Mouse (Mus musculus) mature B cell (primary cell): Measurements from ENCODE around the gene Cd44.

Experiments used
- in situ Hi-C: fragments of 300-500 bp; cut with MboI; formaldehyde crosslinking; loops from 2 replicates; pipeline ENCODE4 v1.14.3; 2019

Gene Cd44

GRCm38 (mm10) chr2:102820790-102821189, 80.7 kb downstream of the Cd44 start:
- in situ Hi-C loops = no loop called here

- in situ Hi-C loops = no loop called here
Measured at GRCm38 (mm10) chr2:102820225-102820711, 81.2 kb downstream of the Cd44 start.

- in situ Hi-C loops = no loop called here
Measured at GRCm38 (mm10) chr2:102815289-102815809, 86.1 kb downstream of the Cd44 start.

DNA sequence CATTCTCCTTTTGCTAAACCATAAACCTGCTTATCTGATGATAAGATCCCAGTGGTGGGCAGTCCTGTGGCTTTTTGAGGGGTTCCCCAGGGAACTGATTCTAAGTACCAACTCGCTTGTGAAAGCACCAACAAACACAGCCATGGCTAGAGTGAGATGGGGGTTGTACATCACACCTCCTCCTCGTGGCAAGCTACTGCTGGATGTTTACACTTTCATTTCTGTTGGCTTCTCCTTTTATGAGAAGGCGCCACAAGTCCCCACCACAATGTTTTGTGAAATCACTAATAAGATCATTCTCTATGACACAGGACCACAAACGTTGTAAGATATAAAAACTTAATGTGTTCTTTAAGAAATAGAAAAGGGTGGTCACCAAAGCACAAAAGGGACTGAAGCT, 88.7 kb downstream of the Cd44 start:
- in situ Hi-C loops = no loop called here

- in situ Hi-C loops = no loop called here
Measured at GRCm38 (mm10) chr2:102809436-102809835, 92.0 kb downstream of the Cd44 start.

DNA sequence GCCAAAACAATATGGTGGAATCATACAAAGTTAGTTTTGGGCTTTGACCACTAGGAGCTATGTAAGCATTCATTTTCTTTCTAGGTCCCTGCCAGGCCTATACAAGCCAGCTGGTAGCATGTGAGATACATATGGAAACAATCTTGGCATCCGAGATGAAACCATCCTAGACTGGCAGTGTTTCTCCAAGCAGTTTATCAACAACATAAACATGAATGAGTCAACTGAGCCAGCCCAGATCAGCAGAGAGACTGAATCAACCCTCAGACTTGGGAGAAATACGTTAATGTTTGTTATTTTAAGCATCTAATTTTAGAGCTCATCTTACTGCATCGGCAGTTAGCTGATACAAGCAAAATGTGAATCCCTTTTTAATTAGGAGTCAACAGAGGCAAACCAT, 93.8 kb downstream of the Cd44 start:
- in situ Hi-C loops = no loop called here

DNA sequence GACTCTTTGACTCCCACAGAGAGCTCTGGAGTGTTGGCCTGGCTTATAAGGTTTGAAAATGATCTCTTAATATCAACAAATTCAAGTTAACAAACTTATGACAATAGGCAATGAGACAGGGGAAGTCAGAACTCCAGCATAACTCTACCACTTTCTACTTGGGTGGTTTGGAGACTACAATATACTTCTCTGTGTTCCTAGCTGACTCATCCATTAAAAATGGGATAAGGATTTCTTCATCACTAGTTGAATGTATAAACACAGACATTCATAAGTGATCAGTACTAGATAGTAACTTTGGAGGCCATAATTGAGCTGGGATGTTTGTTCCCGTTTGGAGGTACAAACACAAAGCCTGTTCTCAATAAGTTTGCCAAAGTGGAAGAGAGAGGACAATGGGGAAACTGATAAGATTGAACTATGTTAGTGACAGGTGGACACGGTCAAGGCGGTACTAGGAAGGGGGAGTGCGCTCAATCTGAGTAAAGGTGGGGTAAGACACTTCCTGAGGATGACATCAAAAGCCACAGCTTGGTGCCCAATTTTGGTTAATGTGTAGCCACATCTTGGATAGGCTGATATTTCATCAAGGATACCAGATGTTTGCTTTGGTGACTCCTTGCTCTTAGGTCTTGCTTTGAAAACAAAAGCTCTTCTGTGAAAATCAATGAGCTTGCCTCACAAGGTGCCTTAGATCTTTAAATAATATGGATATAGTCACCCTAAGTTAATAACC, 95.5 kb downstream of the Cd44 start:
- in situ Hi-C loops = no loop called here

- in situ Hi-C loops = no loop called here
Measured at GRCm38 (mm10) chr2:102805283-102805682, 96.2 kb downstream of the Cd44 start.

- in situ Hi-C loops = no loop called here
Measured at GRCm38 (mm10) chr2:102804109-102804508, 97.4 kb downstream of the Cd44 start.

DNA sequence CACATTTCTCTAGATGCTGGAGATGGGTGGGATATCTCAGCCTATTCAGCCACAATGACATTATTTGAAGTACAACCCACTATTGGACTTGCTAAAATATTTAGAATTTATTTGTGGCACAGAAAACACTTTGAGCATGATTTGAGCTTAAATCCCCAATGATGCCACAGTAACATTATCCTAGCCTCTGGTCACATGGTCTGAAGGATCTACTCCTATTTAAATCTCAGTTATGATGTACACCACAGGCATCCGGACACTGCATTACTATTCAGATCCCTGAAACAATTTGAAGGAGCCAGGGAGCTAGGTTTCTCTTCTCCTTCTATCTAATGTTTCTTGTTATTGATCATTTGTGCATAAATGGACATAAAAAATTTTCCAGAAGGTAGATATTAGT, 99.6 kb downstream of the Cd44 start:
- in situ Hi-C loops = no loop called here

GRCm38 (mm10) chr2:102798149-102798548, 103.3 kb downstream of the Cd44 start:
- in situ Hi-C loops = no loop called here

GRCm38 (mm10) chr2:102795034-102795433, 106.4 kb downstream of the Cd44 start:
- in situ Hi-C loops = no loop called here

GRCm38 (mm10) chr2:102792804-102793203, 108.7 kb downstream of the Cd44 start:
- in situ Hi-C loops = no loop called here

- in situ Hi-C loops = no loop called here
Measured at GRCm38 (mm10) chr2:102791641-102792040, 109.8 kb downstream of the Cd44 start.

- in situ Hi-C loops = no loop called here
Measured at GRCm38 (mm10) chr2:102785696-102786095, 115.8 kb downstream of the Cd44 start.

- in situ Hi-C loops = no loop called here
Measured at GRCm38 (mm10) chr2:102782751-102783150, 118.7 kb downstream of the Cd44 start.

DNA sequence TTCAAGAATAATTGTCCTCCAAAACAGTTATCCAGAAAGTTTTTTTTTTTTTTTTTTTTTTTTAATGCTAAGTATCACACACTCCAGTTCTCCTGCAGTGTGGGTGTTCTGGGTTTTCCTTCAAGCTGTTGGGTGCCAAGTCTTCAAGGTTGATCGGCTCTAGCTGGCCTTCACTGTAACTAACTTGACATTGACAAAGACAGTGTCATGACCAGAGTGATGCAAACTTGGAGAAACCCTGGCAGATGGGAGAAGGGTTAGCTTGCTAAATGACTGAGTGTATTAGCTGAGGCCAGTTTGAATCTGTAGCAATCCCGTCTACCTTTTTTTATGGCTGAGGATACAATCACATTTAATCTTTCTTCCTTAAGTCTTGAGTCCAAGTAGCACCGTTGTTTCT, 123.3 kb downstream of the Cd44 start:
- in situ Hi-C loops = no loop called here

DNA sequence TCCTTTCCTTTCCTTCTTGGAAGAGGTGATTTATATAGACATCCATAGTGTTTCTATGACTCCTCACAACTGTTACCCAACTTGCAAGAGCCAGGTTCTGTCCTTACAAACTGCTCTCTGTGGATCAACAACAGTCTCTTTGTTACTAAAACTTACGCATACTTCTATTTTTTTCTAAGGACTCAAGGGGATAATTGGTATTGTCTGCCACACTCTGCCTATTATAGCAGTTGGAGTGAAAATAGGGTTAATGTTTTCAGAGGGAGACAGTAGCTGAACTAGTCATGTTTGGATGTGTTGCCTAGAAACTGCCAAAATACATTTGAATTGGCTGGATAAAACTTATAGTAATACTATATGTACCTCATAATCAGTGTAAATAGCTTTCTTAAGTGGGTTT, 125.9 kb downstream of the Cd44 start:
- in situ Hi-C loops = no loop called here

DNA sequence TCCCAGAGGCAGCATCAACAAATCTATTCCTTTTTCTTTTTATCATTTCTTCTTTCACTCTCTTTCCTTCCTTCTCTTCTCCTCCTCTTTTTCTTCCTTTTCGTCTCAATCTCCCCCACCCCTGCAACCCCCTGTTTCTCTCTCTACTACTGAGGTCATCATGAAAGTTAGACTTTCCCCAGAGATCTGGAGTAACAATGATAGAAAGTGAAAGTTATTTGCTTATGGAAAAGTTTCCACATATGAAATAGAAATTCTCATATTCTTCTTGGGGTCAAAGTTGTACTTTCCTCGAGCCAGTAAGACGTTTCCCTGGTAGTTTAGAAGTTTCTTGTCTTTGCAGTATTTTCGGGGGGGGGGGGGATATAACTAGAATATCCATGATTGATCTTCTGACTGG, 126.8 kb downstream of the Cd44 start:
- in situ Hi-C loops = no loop called here

DNA sequence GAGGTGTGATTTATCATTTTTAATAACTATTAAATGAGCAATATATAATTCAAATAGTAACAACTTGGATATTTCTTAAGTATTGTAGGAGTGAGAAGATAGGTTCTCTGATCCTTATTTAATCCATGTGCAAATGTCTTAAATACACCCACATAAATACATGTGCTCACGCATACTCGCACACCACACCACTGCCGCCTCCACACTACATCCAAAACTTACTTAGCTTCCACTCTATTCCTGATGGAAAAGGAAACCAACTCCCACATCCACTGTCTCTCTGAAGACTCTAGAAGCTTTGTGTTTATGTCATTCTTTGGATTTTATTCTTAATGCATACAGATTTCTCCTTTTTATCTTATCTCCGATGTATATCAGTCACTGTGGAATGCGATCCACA, 129.2 kb downstream of the Cd44 start:
- in situ Hi-C loops = no loop called here

DNA sequence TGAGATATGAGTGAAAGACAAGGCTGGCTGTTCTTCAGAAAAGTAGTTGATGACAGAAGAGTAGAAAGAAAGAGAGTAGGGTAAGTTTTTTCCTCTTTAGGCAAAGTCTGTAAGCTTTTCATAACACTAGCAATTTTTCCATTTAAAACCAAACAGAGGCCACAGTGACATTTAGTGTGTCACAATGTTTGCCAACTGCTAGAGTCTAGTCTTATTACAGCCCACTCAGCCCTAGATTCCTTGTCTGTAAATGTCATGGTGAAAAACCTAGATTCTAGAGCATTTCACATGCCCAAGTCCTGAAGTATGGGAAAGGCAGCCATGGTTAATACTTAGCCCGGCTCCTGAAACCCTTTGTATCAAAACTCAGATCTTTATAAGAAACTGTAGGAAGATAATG, 130.2 kb downstream of the Cd44 start:
- in situ Hi-C loops = no loop called here

- in situ Hi-C loops = no loop called here
Measured at GRCm38 (mm10) chr2:102768267-102768666, 133.2 kb downstream of the Cd44 start.

GRCm38 (mm10) chr2:102764602-102765374, 136.7 kb downstream of the Cd44 start:
- in situ Hi-C loops = no loop called here
